ENCODE assay signal across 23 mouse cellular contexts in genomic region chr8:119630841-119631240, GRCm38 (mm10). TPM values are rescaled to one million over a fixed set of nuclear protein-coding genes. Genes with fewer than 3 reads are reported as not detected.
DNase-seq lines count a peak whose midpoint lies in the region; ATAC-seq and TF ChIP-seq lines count a peak whose summit lies in the region.
"Had no signal": no experiment of that assay in that cellular context is flagged by ENCODE, and none has a peak within 500 bp of the region (broad histone marks: within the 10 kb centered on the region; RNA-seq: fewer than 3 reads in every experiment).

No protein-coding gene starts in this region.

- no peak for ATAC-seq in midbrain, embryonic 15.5 days (replicated peaks)
- no peak for ATAC-seq in hindbrain, postnatal 0 days
- ATAC-seq: CD4-positive, CD25-positive, alpha-beta regulatory T cell, adult 4 months; forebrain, embryonic 15.5 days; inflammation-experienced regulatory T-cells, adult 6 months; liver, postnatal 0 days had no signal

- peaks cover 43% of the 10 kb centered on the region for H3K27me3 ChIP-seq in midbrain, embryonic 10.5 days (ENCODE audit: low read depth, poor library complexity, severe bottlenecking)
- H3K27me3 ChIP-seq in midbrain, embryonic 15.5 days (replicated peaks): 0 out of 2 replicates have a peak, but pooled peaks cover 12% of the 10 kb centered on the region
- no peaks in the 10 kb centered on the region for H3K27me3 ChIP-seq in hindbrain, postnatal 0 days (ENCODE audit: insufficient read depth, low read length)

- no peaks in the 10 kb centered on the region for H3K36me3 ChIP-seq in midbrain, embryonic 10.5 days
- no peaks in the 10 kb centered on the region for H3K36me3 ChIP-seq in midbrain, embryonic 15.5 days (replicated peaks)
- H3K36me3 ChIP-seq in hindbrain, postnatal 0 days (ENCODE audit: insufficient read depth, low read length): no peaks in the 10 kb centered on the region
- H3K36me3 ChIP-seq: forebrain, embryonic 15.5 days; G1E; heart, embryonic 10.5 days; stomach, embryonic 15.5 days had no signal

- no peak overlapping the region for H3K4me2 ChIP-seq in midbrain, embryonic 15.5 days
- no peak overlapping the region for H3K4me2 ChIP-seq in hindbrain, postnatal 0 days (ENCODE audit: low read depth, low read length)
- H3K4me2 ChIP-seq: forebrain, embryonic 15.5 days; stomach, embryonic 15.5 days had no signal

- peaks cover 58% of the 10 kb centered on the region for H3K4me1 ChIP-seq in midbrain, embryonic 10.5 days
- peaks cover 14% of the 10 kb centered on the region for H3K4me1 ChIP-seq in midbrain, embryonic 15.5 days
- H3K4me1 ChIP-seq in hindbrain, postnatal 0 days (ENCODE audit: insufficient read depth, low read length): 0 out of 2 replicates have a peak, but pooled peaks cover 4% of the 10 kb centered on the region
- H3K4me1 ChIP-seq: forebrain, embryonic 15.5 days had no signal

- H3K4me3 ChIP-seq in midbrain, embryonic 10.5 days: no peak overlapping the region
- H3K4me3 ChIP-seq in midbrain, embryonic 15.5 days: no peak overlapping the region
- no peak overlapping the region for H3K4me3 ChIP-seq in hindbrain, postnatal 0 days (ENCODE audit: low read length)
- H3K4me3 ChIP-seq: forebrain, embryonic 15.5 days; heart, embryonic 10.5 days; stomach, embryonic 15.5 days had no signal

- WGBS in midbrain, embryonic 10.5 days: 60% methylated on average over 3 of the region's 3 CpGs
- 38% methylated on average over 3 of the region's 3 CpGs for WGBS in midbrain, embryonic 15.5 days
- WGBS in hindbrain, postnatal 0 days: 27% methylated on average over 3 of the region's 3 CpGs

- no peak overlapping the region for H3K9ac ChIP-seq in midbrain, embryonic 15.5 days
- no peak overlapping the region for H3K9ac ChIP-seq in hindbrain, postnatal 0 days (replicated peaks; ENCODE audit: low read length)
- H3K9ac ChIP-seq: forebrain, embryonic 15.5 days; liver, postnatal 0 days; stomach, embryonic 15.5 days had no signal

- peak; percentile 34 to 78 for DNase-seq in adrenal gland, adult (ENCODE audit: inconsistent age in 2 of 2, low spot score in 1 of 2)
- no peak for DNase-seq in adrenal gland, adult 8-10 months
- DNase-seq in midbrain, embryonic 10.5 days (ENCODE audit: low spot score): no peak
- DNase-seq in hindbrain, postnatal 0 days (ENCODE audit: low spot score): peak; percentile 27
- DNase-seq in retina, postnatal 1 day: peak; percentile 78
- no peak for DNase-seq in spleen, postnatal 36 days (ENCODE audit: low spot score in 2 of 2)
- no peak for DNase-seq in layer of hippocampus, adult 9-10 months (ENCODE audit: low spot score)
- DNase-seq: cerebellum, adult 9-11 months; gastrocnemius, postnatal 36 days; heart, postnatal 10 days; kidney, adult 9 months; liver; liver, postnatal 0 days; lung, postnatal 36 days; spleen, adult 18-20 months had no signal

- H3K27ac ChIP-seq in midbrain, embryonic 10.5 days (replicated peaks): peak overlapping the region; percentile 47
- H3K27ac ChIP-seq in midbrain, embryonic 15.5 days: no peak overlapping the region
- H3K27ac ChIP-seq in hindbrain, postnatal 0 days: no peak overlapping the region
- H3K27ac ChIP-seq: forebrain, embryonic 15.5 days; heart, embryonic 10.5 days; stomach, embryonic 15.5 days had no signal

- no peak for TF ChIP-seq CTCF in hindbrain, postnatal 0 days (IDR thresholded peaks at IDR 0.05; ENCODE audit: low read depth)

- H3K9me3 ChIP-seq in midbrain, embryonic 10.5 days (replicated peaks): no peaks in the 10 kb centered on the region
- no peaks in the 10 kb centered on the region for H3K9me3 ChIP-seq in midbrain, embryonic 15.5 days
- no peaks in the 10 kb centered on the region for H3K9me3 ChIP-seq in hindbrain, postnatal 0 days (ENCODE audit: low read length)
- H3K9me3 ChIP-seq: forebrain, embryonic 15.5 days; G1E; heart, embryonic 10.5 days; stomach, embryonic 15.5 days had no signal

RNA-seq across cellular contexts. Expression of gene Kcng4, which starts 4.6 kb away (rescaled TPM):
- 1 to 10 TPM in 2 of 4 experiments, under 1 TPM in 2; 0.58 to 1.5 (median 1.2) TPM for total RNA-seq in adrenal gland, adult 8-10 months (2022)
- 0.19 and 0.52 TPM in 2 replicates for polyA plus RNA-seq in midbrain, embryonic 10.5 days (2016; fragmentation: Nextera tagmentation; extraction: Ambion mirVana)
- 0.14 and 0.33 TPM in 2 replicates for polyA plus RNA-seq in midbrain, embryonic 15.5 days (2015; fragmentation: Nextera tagmentation; extraction: Ambion mirVana)
- total RNA-seq in hindbrain, postnatal 0 days (2014; rRNA removed): 0.11 and 0.73 TPM in 2 replicates
- polyA plus RNA-seq in hindbrain, postnatal 0 days (2015; fragmentation: Nextera tagmentation; extraction: Ambion mirVana): 0.19 and 0.21 TPM in 2 replicates
- total RNA-seq: monocyte, adult 5-6 weeks had no signal
- polyA plus RNA-seq: CD4-positive, CD25-positive, alpha-beta regulatory T cell, adult 4 months; G1E; heart, embryonic 10.5 days; inflammation-experienced regulatory T-cells, adult 6 months; liver, postnatal 0 days had no signal

RNA-seq across cellular contexts. Expression of gene Adad2, which starts 18.3 kb away (rescaled TPM):
- not detected for total RNA-seq in adrenal gland, adult 8-10 months (2022)
- 0.28 TPM in 1 of 2 replicates, not detected in the other for polyA plus RNA-seq in midbrain, embryonic 10.5 days (2016; fragmentation: Nextera tagmentation; extraction: Ambion mirVana)
- 0.23 and 0.31 TPM in 2 replicates for polyA plus RNA-seq in midbrain, embryonic 15.5 days (2015; fragmentation: Nextera tagmentation; extraction: Ambion mirVana)
- 0.63 and 1.0 TPM in 2 replicates for total RNA-seq in hindbrain, postnatal 0 days (2014; rRNA removed)
- 0.11 TPM in 1 of 2 replicates, not detected in the other for polyA plus RNA-seq in hindbrain, postnatal 0 days (2015; fragmentation: Nextera tagmentation; extraction: Ambion mirVana)
- total RNA-seq: G1E; heart, postnatal 10 days; monocyte, adult 5-6 weeks had no signal
- polyA plus RNA-seq: CD4-positive, CD25-positive, alpha-beta regulatory T cell, adult 4 months; forebrain, embryonic 15.5 days; G1E; heart, embryonic 10.5 days; inflammation-experienced regulatory T-cells, adult 6 months; liver, postnatal 0 days; stomach, embryonic 15.5 days had no signal

RNA-seq across cellular contexts. Expression of gene Taf1c, which starts 25.8 kb away (rescaled TPM):
- total RNA-seq in adrenal gland, adult 8-10 months (2022): 10 to 100 TPM; 13.1 to 16.3 (median 15.3) TPM
- 15.3 and 16.7 TPM in 2 replicates for polyA plus RNA-seq in midbrain, embryonic 10.5 days (2016; fragmentation: Nextera tagmentation; extraction: Ambion mirVana)
- polyA plus RNA-seq in midbrain, embryonic 15.5 days (2015; fragmentation: Nextera tagmentation; extraction: Ambion mirVana): 16.6 and 17.7 TPM in 2 replicates
- total RNA-seq in hindbrain, postnatal 0 days (2014; rRNA removed): 19.8 and 29.7 TPM in 2 replicates
- 7.9 and 9.4 TPM in 2 replicates for polyA plus RNA-seq in hindbrain, postnatal 0 days (2015; fragmentation: Nextera tagmentation; extraction: Ambion mirVana)

RNA-seq across cellular contexts. Expression of gene Wfdc1, which starts 35.3 kb away (rescaled TPM):
- total RNA-seq in adrenal gland, adult 8-10 months (2022): 10 to 100 TPM in 3 of 4 experiments, 1 to 10 TPM in 1; 9.0 to 14.0 (median 12.8) TPM
- polyA plus RNA-seq in midbrain, embryonic 10.5 days (2016; fragmentation: Nextera tagmentation; extraction: Ambion mirVana): 20.5 and 32.9 TPM in 2 replicates
- polyA plus RNA-seq in midbrain, embryonic 15.5 days (2015; fragmentation: Nextera tagmentation; extraction: Ambion mirVana): 4.6 and 7.1 TPM in 2 replicates
- total RNA-seq in hindbrain, postnatal 0 days (2014; rRNA removed): 20.6 and 24.1 TPM in 2 replicates
- polyA plus RNA-seq in hindbrain, postnatal 0 days (2015; fragmentation: Nextera tagmentation; extraction: Ambion mirVana): 10.6 and 12.0 TPM in 2 replicates
- total RNA-seq: G1E; monocyte, adult 5-6 weeks had no signal
- polyA plus RNA-seq: CD4-positive, CD25-positive, alpha-beta regulatory T cell, adult 4 months; G1E; inflammation-experienced regulatory T-cells, adult 6 months had no signal

RNA-seq across cellular contexts. Expression of gene Dnaaf1, which starts 55.8 kb away (rescaled TPM):
- not detected for total RNA-seq in adrenal gland, adult 8-10 months (2022)
- polyA plus RNA-seq in midbrain, embryonic 10.5 days (2016; fragmentation: Nextera tagmentation; extraction: Ambion mirVana): 0.19 and 0.30 TPM in 2 replicates
- 0.54 and 0.55 TPM in 2 replicates for polyA plus RNA-seq in midbrain, embryonic 15.5 days (2015; fragmentation: Nextera tagmentation; extraction: Ambion mirVana)
- 0.04 TPM in 1 of 2 replicates, not detected in the other for total RNA-seq in hindbrain, postnatal 0 days (2014; rRNA removed)
- 0.42 and 0.48 TPM in 2 replicates for polyA plus RNA-seq in hindbrain, postnatal 0 days (2015; fragmentation: Nextera tagmentation; extraction: Ambion mirVana)
- total RNA-seq: gastrocnemius, postnatal 36 days; heart, postnatal 10 days; monocyte, adult 5-6 weeks had no signal
- polyA plus RNA-seq: CD4-positive, CD25-positive, alpha-beta regulatory T cell, adult 4 months; inflammation-experienced regulatory T-cells, adult 6 months; liver, postnatal 0 days had no signal

Comparison
In these comparisons a context has a peak if more than half of its experiments do, and no peak if none do; other contexts are left out.
1. DNase-seq: peak in adrenal gland, adult (2 of 2), hindbrain, postnatal 0 days (single experiment) and retina, postnatal 1 day (single experiment); none in adrenal gland, adult 8-10 months (single experiment), midbrain, embryonic 10.5 days (single experiment), spleen, postnatal 36 days (0 of 2) and layer of hippocampus, adult 9-10 months (single experiment).